Mouse (Mus musculus) heart, adult 2 months (tissue): ENCODE measurements at regions not wholly inside any gene's neighbourhood (a gene's known extent, or its start where the extent isn't known, plus 50 kb on each side); places are given as distances from the start of the nearest gene placed in this dataset.

Experiments
- DNase-seq, 2 experiments: peaks; one replicate each; pipeline ENCODE4 v3.0.0; 2021
- H3K27ac ChIP-seq: fragments of 200-600 bp; 2 replicates; pipeline ENCODE4 v1.8.1; 2022
- H3K27me3 ChIP-seq: fragments of 200-500 bp; 2 replicates; pipeline ENCODE4 v1.6.1; 2012; ENCODE audit warnings: mild to moderate bottlenecking, low read length, inconsistent platforms, mixed read lengths; ENCODE audit not compliant: control insufficient read depth, insufficient read depth
- H3K36me3 ChIP-seq: fragments of 200-500 bp; 2 replicates; pipeline ENCODE4 v1.6.1; 2012; ENCODE audit warnings: low read length, inconsistent platforms; ENCODE audit not compliant: control insufficient read depth, insufficient read depth
- H3K4me1 ChIP-seq: fragments of 200-500 bp; 2 replicates; pipeline ENCODE4 v1.6.1; 2011; ENCODE audit warnings: low read length; ENCODE audit not compliant: control insufficient read depth, insufficient read depth
- H3K4me3 ChIP-seq: fragments of 200-600 bp; 2 replicates; pipeline ENCODE4 v1.8.1; 2022
- H3K79me2 ChIP-seq: fragments of 200-500 bp; replicated peaks from 2 replicates; pipeline ENCODE4 v1.6.1; 2012; ENCODE audit warnings: mild to moderate bottlenecking, inconsistent platforms, low read length, moderate library complexity, mixed read lengths; ENCODE audit not compliant: control insufficient read depth, insufficient read depth
- H3K9ac ChIP-seq: fragments of 200-500 bp; 2 replicates; pipeline ENCODE4 v1.6.1; 2012; ENCODE audit warnings: low read depth, mild to moderate bottlenecking, control low read depth, inconsistent platforms, low read length, mixed read lengths
- CTCF ChIP-seq: fragments of 200-600 bp; IDR thresholded peaks from 2 replicates; pipeline ENCODE4 v1.8.1; 2022; ENCODE audit warnings: antibody characterized with exemption, mild to moderate bottlenecking, moderate library complexity
- EP300 ChIP-seq: fragments of 200-500 bp; IDR thresholded peaks from 2 replicates; pipeline ENCODE4 v1.6.1; 2011; ENCODE audit warnings: low read depth, low read length, control low read depth; ENCODE audit not compliant: insufficient read depth
- POLR2A ChIP-seq: fragments of 200-500 bp; IDR thresholded peaks from 2 replicates; pipeline ENCODE4 v1.6.1; 2011; ENCODE audit warnings: mild to moderate bottlenecking, low read depth, low read length, control low read depth; ENCODE audit not compliant: insufficient read depth
- WGBS: fragments of 180-500 bp; shearing (Covaris S2); methylation state at CpG from one replicate; pipeline ENCODE4 v1.1.7; 2018; 5-methylcytosine and 5-hydroxymethylcytosine counted together
- intact Hi-C: fragments of 180-260 bp; cut with DNase I; formaldehyde crosslinking; loops from one replicate; pipeline ENCODE4 v1.15.1; 2025

- no peak for TF ChIP-seq POLR2A
- TF ChIP-seq EP300 = no peak
- TF ChIP-seq CTCF = no peak
- no peak for DNase-seq
- WGBS = 84% methylated on average over 1 of the region's 1 CpGs
Measured at GRCm38 (mm10) chr11:35044659-35045058, 76.4 kb upstream of the Slit3 start.

DNA sequence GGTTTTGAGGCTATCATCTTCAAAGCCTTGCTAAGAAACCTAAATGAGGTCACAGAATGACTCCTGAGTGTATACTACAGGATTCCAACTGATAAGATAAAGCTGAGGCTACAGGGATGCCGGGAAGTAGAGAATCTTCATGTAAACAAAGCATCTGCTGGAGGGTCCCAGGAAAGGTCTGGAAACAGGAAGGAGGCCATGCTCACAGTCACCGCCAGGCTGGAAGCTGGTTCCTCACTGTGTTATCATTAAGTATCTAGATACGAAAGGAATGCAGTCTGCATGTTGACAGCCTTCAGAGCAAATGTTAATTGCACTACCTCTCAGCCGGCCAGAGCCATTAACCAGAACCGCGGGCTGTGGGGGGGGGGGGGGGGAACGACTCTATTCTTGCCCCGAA lies 96.6 kb upstream of the Slit3 start:
- 12% methylated on average over 8 of the region's 8 CpGs for WGBS
- Histone ChIP-seq H3K79me2 (no peaks in the 10 kb centered on the region), H3K27ac (no peak overlapping the region), H3K36me3 (no peaks in the 10 kb centered on the region), H3K4me3 (no peak overlapping the region), H3K9ac (no peak overlapping the region), H3K4me1 (no peaks in the 10 kb centered on the region), H3K27me3 (no peaks in the 10 kb centered on the region)
- intact Hi-C loops = no loop called here
- DNase-seq = no peak
- TF ChIP-seq POLR2A (no peak), EP300 (no peak), CTCF (no peak)

More at GRCm38 (mm10) chr11:35044659-35045058, 76.4 kb upstream of the Slit3 start:
- Histone ChIP-seq H3K4me3 (no peak overlapping the region), H3K27me3 (no peaks in the 10 kb centered on the region), H3K79me2 (no peaks in the 10 kb centered on the region), H3K27ac (no peak overlapping the region), H3K9ac (no peak overlapping the region), H3K36me3 (no peaks in the 10 kb centered on the region), H3K4me1 (no peaks in the 10 kb centered on the region)
- intact Hi-C loops = no loop called here

DNA sequence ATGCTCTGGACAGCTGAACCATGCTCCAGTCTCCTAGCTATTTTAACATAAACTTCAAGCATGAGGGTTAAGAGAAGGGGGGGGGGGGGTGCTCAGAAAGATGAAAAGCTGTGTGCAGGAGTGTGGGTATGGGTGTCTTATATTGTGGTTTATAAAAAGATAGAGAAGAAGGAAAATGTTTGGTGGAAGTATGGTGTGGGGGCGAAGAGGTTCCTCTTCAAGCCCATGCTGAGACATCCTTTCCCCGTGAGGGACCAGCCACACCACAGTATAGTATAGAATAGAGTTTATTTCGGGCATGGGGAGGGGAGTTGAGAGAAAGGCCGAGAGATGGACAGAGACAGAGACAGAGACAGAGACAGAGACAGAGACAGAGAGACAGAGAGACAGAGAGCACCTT lies 97.2 kb upstream of the Slit3 start:
- no peaks in the 10 kb centered on the region for H3K79me2 ChIP-seq
- no peaks in the 10 kb centered on the region for H3K4me1 ChIP-seq
- no peak for DNase-seq
- no peaks in the 10 kb centered on the region for H3K36me3 ChIP-seq
- TF ChIP-seq CTCF (no peak), EP300 (no peak), POLR2A (no peak)
- 75% methylated on average over 4 of the region's 4 CpGs for WGBS
- H3K4me3 ChIP-seq = no peak overlapping the region
- H3K27me3 ChIP-seq = no peaks in the 10 kb centered on the region
- intact Hi-C loops = no loop called here
- no peak overlapping the region for H3K9ac ChIP-seq
- no peak overlapping the region for H3K27ac ChIP-seq

DNA sequence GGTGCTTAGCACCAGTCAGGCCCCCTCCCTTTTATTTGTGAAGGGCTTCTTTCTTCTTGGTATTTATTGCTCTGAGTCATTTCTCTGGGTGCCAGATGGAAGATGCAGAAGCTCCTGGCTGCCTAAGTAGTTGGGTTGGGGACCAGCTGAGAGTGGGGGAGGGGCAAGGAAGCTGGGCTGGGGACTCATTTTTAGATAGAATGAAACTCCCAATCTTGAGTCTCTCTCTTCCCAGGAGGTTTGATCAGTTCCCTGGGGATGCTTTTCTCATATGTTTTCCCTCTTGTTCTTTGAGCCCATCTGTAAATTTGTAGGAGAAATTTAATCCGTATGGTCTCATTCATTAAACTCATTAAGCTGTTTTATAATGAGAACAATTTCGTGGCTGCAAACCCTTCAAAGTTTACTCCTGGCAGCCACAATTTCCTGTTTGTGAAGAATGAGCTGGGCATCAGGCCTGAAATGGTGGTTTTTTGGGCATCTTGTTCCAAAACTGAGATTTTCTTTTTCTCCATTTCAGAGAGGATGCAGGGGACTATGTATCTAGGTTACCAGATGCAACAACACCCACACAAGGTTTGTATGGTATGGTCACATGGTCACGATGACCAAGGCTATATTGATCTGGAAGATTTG lies 98.9 kb upstream of the Slit3 start:
- Histone ChIP-seq H3K79me2 (no peaks in the 10 kb centered on the region), H3K9ac (no peak overlapping the region), H3K4me3 (no peak overlapping the region), H3K4me1 (no peaks in the 10 kb centered on the region), H3K27me3 (no peaks in the 10 kb centered on the region), H3K36me3 (no peaks in the 10 kb centered on the region), H3K27ac (no peak overlapping the region)
- 57% methylated on average over 3 of the region's 3 CpGs for WGBS
- no peak for DNase-seq
- no peak for TF ChIP-seq POLR2A
- no peak for TF ChIP-seq EP300
- intact Hi-C loops = no loop called here

DNA sequence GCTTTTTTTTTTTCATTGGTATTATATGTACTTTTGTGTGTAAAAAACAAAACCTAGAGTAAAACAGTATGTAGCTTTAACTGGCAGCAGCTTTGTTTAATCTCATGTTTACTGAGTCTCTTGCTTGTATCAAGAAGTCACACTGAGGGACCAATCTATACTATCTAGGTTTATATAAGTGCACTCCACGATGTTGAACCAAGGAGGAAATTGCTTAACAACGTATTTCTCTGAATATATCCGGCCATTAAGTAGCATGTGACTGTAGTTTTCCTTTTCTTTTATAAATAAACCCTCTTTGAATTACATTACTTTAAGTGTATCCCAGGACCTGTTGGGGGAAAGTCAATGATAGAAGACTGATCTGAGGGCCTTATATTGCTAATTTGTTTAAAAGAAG lies 104.0 kb upstream of the Slit3 start:
- WGBS = 34% methylated on average over 3 of the region's 3 CpGs
- intact Hi-C loops = no loop called here
- Histone ChIP-seq H3K4me1 (no peaks in the 10 kb centered on the region), H3K4me3 (no peak overlapping the region), H3K36me3 (no peaks in the 10 kb centered on the region), H3K9ac (no peak overlapping the region), H3K27ac (no peak overlapping the region), H3K27me3 (no peaks in the 10 kb centered on the region), H3K79me2 (no peaks in the 10 kb centered on the region)
- no peak for TF ChIP-seq CTCF
- TF ChIP-seq EP300 = no peak
- no peak for TF ChIP-seq POLR2A
- no peak for DNase-seq

DNA sequence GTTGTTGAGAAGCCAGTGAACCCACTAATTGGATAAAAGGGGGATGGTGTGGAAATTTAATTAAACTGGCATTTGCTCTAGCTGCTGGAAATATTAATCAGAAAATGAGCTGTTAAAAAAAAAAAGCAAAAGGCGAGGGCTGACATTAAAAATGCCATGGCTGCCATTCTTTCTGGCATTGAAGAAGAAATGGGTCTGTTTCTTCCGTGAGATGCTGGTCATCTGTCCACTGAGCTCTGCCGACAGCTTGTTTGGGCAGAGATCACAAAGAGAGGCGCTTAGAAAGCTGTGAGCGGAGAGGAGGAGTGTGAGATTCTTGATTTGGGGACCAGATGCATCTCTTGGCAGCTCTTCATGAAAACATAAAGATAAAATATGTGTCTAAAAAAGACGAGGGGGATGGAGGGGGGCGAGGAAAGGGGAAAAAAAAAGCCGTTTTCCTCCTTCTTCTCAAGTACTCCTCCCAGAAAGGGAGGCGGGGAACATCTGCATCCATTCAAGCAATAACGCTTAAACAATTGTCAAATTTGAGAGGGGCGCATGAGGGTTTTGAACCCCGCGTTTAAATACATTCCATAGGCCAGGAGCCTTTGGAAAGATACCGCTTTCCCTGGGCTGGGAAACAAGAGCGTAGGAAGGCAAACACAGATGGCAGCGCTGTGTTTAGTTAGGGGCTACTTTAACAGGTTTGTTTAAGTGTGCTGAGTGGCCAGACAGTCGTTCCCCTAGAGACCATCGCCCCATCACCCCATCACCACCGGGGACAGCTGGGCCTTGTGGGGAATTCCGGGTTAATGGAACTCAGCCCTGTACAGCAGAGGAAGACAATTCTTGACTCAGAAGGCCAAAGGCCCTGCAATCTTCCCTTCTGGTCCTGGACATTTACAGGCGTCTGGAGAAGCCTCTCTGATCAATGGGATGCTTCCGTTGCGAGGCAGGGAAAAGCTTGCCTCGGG lies 109.2 kb upstream of the Slit3 start:
- Histone ChIP-seq H3K4me1 (peaks cover 3% of the 10 kb centered on the region; the same call in 1 of the 2 replicates), H3K27me3 (no peaks in the 10 kb centered on the region), H3K79me2 (no peaks in the 10 kb centered on the region), H3K9ac (no peak overlapping the region), H3K27ac (no peak overlapping the region), H3K36me3 (no peaks in the 10 kb centered on the region), H3K4me3 (no peak overlapping the region)
- intact Hi-C loops = no loop called here
- no peak for DNase-seq
- 68% methylated on average over 24 of the region's 24 CpGs for WGBS
- TF ChIP-seq POLR2A = no peak
- no peak for TF ChIP-seq EP300
- no peak for TF ChIP-seq CTCF
